Mouse (Mus musculus) liver, embryonic 16.5 days (tissue): ENCODE data around the gene Frem1. TPM values are rescaled to one million over a fixed set of nuclear protein-coding genes. Genes with fewer than 3 reads are reported as not detected.

ENCODE experiments used
- ATAC-seq: fragments of 200-750 bp; cut with Nextera tagmentation; 2 replicates; pipeline ENCODE4 v1.8.0; 2017; ENCODE audit warnings: low read depth, mild to moderate bottlenecking, moderate number of reproducible peaks, moderate library complexity
- H3K27ac ChIP-seq: fragments of 300-500 bp; sonication (generic); 2 replicates; pipeline ENCODE4 v1.5.1; 2014; ENCODE audit warnings: mild to moderate bottlenecking, low read length
- H3K27me3 ChIP-seq: fragments of 300-500 bp; sonication (generic); 2 replicates; pipeline ENCODE4 v1.6.1; 2014; ENCODE audit warnings: low read depth, low read length, mixed read lengths; ENCODE audit not compliant: control insufficient read depth, insufficient read depth
- H3K36me3 ChIP-seq: fragments of 300-500 bp; sonication (generic); 2 replicates; pipeline ENCODE4 v1.6.1; 2014; ENCODE audit warnings: mild to moderate bottlenecking; ENCODE audit not compliant: control insufficient read depth, insufficient read depth
- H3K4me1 ChIP-seq: fragments of 300-500 bp; sonication (generic); 2 replicates; pipeline ENCODE4 v1.6.1; 2014; ENCODE audit warnings: low read depth, low read length, mixed read lengths; ENCODE audit not compliant: control insufficient read depth
- H3K4me2 ChIP-seq: fragments of 300-500 bp; sonication (generic); 2 replicates; pipeline ENCODE4 v1.6.1; 2014; ENCODE audit warnings: low read depth, low read length, mixed read lengths
- H3K4me3 ChIP-seq: fragments of 300-500 bp; sonication (generic); 2 replicates; pipeline ENCODE4 v1.5.1; 2014; ENCODE audit warnings: low read depth, mild to moderate bottlenecking, low read length
- H3K9ac ChIP-seq: fragments of 300-500 bp; sonication (generic); 2 replicates; pipeline ENCODE4 v1.6.1; 2014; ENCODE audit warnings: low read depth, low read length
- H3K9me3 ChIP-seq: fragments of 300-500 bp; sonication (generic); replicated peaks from 2 replicates; pipeline ENCODE4 v1.6.1; 2016; ENCODE audit warnings: low read length; ENCODE audit not compliant: control insufficient read depth
- WGBS: fragments of 180-500 bp; shearing (Covaris S2); extraction: QIAGEN DNeasy Blood & Tissue Kit; methylation state at CpG from one replicate; pipeline ENCODE4 v1.1.7; 2014; ENCODE audit not compliant: insufficient replicate concordance; 5-methylcytosine and 5-hydroxymethylcytosine counted together
- polyA plus RNA-seq: library from polyadenylated mRNA; unstranded; fragments of >200 nt; fragmentation: Nextera tagmentation; extraction: Ambion mirVana; gene quantifications from 2 replicates; pipeline ENCODE4 v1.2.1, GENCODE M21; 2015

The Frem1 gene
- polyA plus RNA-seq, 1 experiment from 2014 or later: 0.63 TPM

- no peak for ATAC-seq
- Histone ChIP-seq H3K9me3 (no peaks in the 10 kb centered on the region), H3K36me3 (no peaks in the 10 kb centered on the region), H3K9ac (no peak overlapping the region), H3K27ac (no peak overlapping the region), H3K4me3 (no peak overlapping the region), H3K27me3 (no peaks in the 10 kb centered on the region), H3K4me1 (no peaks in the 10 kb centered on the region), H3K4me2 (no peak overlapping the region)
- WGBS: 22% methylated on average over 2 of the region's 2 CpGs
Measured at GRCm38 (mm10) chr4:82918625-82919024, 133.5 kb downstream of the Frem1 start.

GRCm38 (mm10) chr4:82916678-82917050, 135.5 kb downstream of the Frem1 start:
- Histone ChIP-seq H3K27ac (no peak overlapping the region), H3K9me3 (no peaks in the 10 kb centered on the region), H3K4me2 (no peak overlapping the region), H3K27me3 (no peaks in the 10 kb centered on the region), H3K9ac (no peak overlapping the region), H3K4me1 (no peaks in the 10 kb centered on the region), H3K36me3 (no peaks in the 10 kb centered on the region), H3K4me3 (no peak overlapping the region)
- no peak for ATAC-seq
- WGBS: 71% methylated on average over 5 of the region's 5 CpGs

GRCm38 (mm10) chr4:82916003-82916677, 136.0 kb downstream of the Frem1 start:
- 56% methylated on average over 14 of the region's 14 CpGs for WGBS
- Histone ChIP-seq H3K27ac (no peak overlapping the region), H3K9me3 (no peaks in the 10 kb centered on the region), H3K4me3 (no peak overlapping the region), H3K36me3 (no peaks in the 10 kb centered on the region), H3K4me2 (no peak overlapping the region), H3K4me1 (no peaks in the 10 kb centered on the region), H3K9ac (no peak overlapping the region), H3K27me3 (no peaks in the 10 kb centered on the region)
- ATAC-seq: no peak

- ATAC-seq: no peak
- Histone ChIP-seq H3K9ac (no peak overlapping the region), H3K4me2 (no peak overlapping the region), H3K4me1 (no peaks in the 10 kb centered on the region), H3K27me3 (no peaks in the 10 kb centered on the region), H3K27ac (no peak overlapping the region), H3K36me3 (no peaks in the 10 kb centered on the region), H3K4me3 (no peak overlapping the region), H3K9me3 (no peaks in the 10 kb centered on the region)
- WGBS: 55% methylated on average over 7 of the region's 7 CpGs
Measured at GRCm38 (mm10) chr4:82915576-82915975, 136.6 kb downstream of the Frem1 start.

- Histone ChIP-seq H3K4me1 (no peaks in the 10 kb centered on the region), H3K4me3 (no peak overlapping the region), H3K4me2 (no peak overlapping the region), H3K9me3 (no peaks in the 10 kb centered on the region), H3K27ac (no peak overlapping the region), H3K27me3 (no peaks in the 10 kb centered on the region), H3K36me3 (no peaks in the 10 kb centered on the region), H3K9ac (no peak overlapping the region)
- ATAC-seq: no peak
- WGBS: 66% methylated on average over 11 of the region's 11 CpGs
Measured at GRCm38 (mm10) chr4:82914601-82915143, 137.5 kb downstream of the Frem1 start.

- 79% methylated on average over 10 of the region's 10 CpGs for WGBS
- H3K9ac ChIP-seq: no peak overlapping the region
- ATAC-seq: no peak
- no peaks in the 10 kb centered on the region for H3K4me1 ChIP-seq
- no peaks in the 10 kb centered on the region for H3K27me3 ChIP-seq
- H3K9me3 ChIP-seq: no peaks in the 10 kb centered on the region
- no peak overlapping the region for H3K4me2 ChIP-seq
- H3K36me3 ChIP-seq: no peaks in the 10 kb centered on the region
- H3K4me3 ChIP-seq: no peak overlapping the region
- no peak overlapping the region for H3K27ac ChIP-seq
Measured at GRCm38 (mm10) chr4:82895227-82895626, 156.9 kb downstream of the Frem1 start.

GRCm38 (mm10) chr4:82892247-82892646, 159.9 kb downstream of the Frem1 start:
- 61% methylated on average over 5 of the region's 5 CpGs for WGBS
- Histone ChIP-seq H3K4me2 (no peak overlapping the region), H3K27ac (no peak overlapping the region), H3K4me3 (no peak overlapping the region), H3K27me3 (no peaks in the 10 kb centered on the region), H3K9ac (no peak overlapping the region), H3K4me1 (no peaks in the 10 kb centered on the region), H3K9me3 (no peaks in the 10 kb centered on the region), H3K36me3 (no peaks in the 10 kb centered on the region)
- ATAC-seq: no peak

GRCm38 (mm10) chr4:82891566-82891965, 160.6 kb downstream of the Frem1 start:
- Histone ChIP-seq H3K4me2 (no peak overlapping the region), H3K9me3 (no peaks in the 10 kb centered on the region), H3K9ac (no peak overlapping the region), H3K36me3 (no peaks in the 10 kb centered on the region), H3K4me3 (no peak overlapping the region), H3K4me1 (no peaks in the 10 kb centered on the region), H3K27ac (no peak overlapping the region), H3K27me3 (no peaks in the 10 kb centered on the region)
- WGBS: 66% methylated on average over 2 of the region's 2 CpGs
- no peak for ATAC-seq

GRCm38 (mm10) chr4:82891049-82891448, 161.1 kb downstream of the Frem1 start:
- Histone ChIP-seq H3K27ac (no peak overlapping the region), H3K9me3 (no peaks in the 10 kb centered on the region), H3K9ac (no peak overlapping the region), H3K36me3 (no peaks in the 10 kb centered on the region), H3K4me2 (no peak overlapping the region), H3K4me1 (no peaks in the 10 kb centered on the region), H3K4me3 (no peak overlapping the region), H3K27me3 (no peaks in the 10 kb centered on the region)
- no peak for ATAC-seq
- WGBS: 78% methylated on average over 7 of the region's 7 CpGs
